Mouse (Mus musculus) layer of hippocampus, postnatal 14 days (tissue): ENCODE measurements around the gene Trafd1. TPM values are rescaled to one million over a fixed set of nuclear protein-coding genes. Genes with fewer than 3 reads are reported as not detected.
"Not testable (repeated sequence)": the region's sequence is repeated elsewhere in the genome, so short reads cannot be mapped to it uniquely, and the experiment has no call there.

Experiments
- DNase-seq, 2 experiments: peaks; one replicate each; pipeline ENCODE4 v3.0.0; 2021 to 2022; ENCODE audit warnings: low spot score in 2 of 2, mixed read lengths in 1 of 2
- total RNA-seq, 2 experiments: library from RNA; stranded (reverse); gene quantifications; 2 replicates each; pipeline ENCODE4 v1.2.3; 2021

The Trafd1 gene
- total RNA-seq, 2 experiments from 2014 or later = 81.9 to 84.2 TPM

DNA sequence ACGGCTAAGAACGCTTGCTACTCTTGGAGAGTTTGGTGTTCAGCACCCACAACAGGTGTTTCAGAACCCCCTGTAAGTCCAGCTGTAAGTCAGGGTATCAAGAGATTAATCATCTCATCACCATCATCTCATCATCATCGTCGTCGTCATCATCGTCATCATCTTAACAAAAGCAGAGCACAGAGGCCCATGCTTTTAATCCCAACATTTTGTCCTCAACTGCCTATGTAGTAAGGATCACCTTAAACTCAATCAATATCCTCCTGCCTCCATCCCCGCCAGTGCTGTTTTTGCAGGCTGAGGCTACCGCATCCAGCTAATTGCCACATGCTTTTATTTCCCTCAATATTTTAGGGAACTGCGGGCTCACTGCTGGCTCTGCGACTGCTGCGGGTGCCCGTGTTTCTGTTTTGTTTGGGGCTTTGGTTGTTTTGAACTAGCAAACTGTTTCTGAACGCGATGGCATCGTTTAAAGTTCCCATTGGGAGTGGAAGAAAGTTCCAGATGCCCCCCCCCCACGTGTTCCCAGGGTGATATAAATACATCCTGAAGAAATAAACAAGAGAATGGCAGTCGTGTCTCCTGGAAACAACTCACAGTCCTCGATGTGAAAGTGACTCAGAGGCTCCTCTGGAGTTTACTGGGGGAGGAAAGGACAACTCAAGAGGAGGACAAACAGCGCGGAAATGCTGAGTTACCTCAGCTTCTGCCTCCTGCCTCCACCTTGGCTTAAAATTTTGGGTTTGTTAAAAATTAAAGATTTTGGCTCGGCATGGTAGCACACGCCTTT is 883 bp upstream of the Trafd1 start:
- no peak for DNase-seq

DNA sequence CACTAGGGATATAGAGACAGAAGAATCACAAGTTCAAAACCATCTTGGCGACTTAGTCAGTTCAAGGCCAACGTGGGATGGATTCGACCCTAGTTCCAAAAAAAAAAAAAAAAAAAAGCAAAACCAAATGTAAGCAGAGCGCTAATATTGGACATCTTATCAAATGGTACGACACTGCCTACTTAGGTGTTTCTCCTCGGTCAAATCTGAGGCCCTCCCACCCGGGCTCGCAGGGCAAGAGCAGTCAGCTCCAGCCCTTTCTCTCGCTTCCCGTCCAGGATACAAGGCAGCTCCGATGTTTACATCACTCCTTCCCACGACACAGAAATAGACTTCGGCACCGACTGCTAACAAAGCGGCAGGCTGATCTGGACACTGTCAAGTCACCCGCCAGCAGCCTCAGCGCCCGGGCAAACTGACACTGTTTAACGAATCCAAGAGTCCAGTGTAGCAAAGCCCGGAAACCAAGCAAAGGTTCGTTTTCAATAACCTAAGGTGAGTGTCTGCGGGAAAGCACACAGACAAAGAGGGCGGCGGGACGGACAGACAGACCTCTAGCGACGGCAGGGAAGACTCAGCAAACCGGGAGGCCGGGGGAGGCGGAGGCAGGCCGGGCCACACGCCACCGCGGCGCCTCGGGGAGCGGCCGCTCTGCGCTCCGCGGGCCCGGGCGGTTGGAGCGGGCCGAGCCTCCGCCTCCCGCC is 523 bp downstream of the Trafd1 start:
- peak in 1 of 2 experiments; percentile 47 for DNase-seq

DNA sequence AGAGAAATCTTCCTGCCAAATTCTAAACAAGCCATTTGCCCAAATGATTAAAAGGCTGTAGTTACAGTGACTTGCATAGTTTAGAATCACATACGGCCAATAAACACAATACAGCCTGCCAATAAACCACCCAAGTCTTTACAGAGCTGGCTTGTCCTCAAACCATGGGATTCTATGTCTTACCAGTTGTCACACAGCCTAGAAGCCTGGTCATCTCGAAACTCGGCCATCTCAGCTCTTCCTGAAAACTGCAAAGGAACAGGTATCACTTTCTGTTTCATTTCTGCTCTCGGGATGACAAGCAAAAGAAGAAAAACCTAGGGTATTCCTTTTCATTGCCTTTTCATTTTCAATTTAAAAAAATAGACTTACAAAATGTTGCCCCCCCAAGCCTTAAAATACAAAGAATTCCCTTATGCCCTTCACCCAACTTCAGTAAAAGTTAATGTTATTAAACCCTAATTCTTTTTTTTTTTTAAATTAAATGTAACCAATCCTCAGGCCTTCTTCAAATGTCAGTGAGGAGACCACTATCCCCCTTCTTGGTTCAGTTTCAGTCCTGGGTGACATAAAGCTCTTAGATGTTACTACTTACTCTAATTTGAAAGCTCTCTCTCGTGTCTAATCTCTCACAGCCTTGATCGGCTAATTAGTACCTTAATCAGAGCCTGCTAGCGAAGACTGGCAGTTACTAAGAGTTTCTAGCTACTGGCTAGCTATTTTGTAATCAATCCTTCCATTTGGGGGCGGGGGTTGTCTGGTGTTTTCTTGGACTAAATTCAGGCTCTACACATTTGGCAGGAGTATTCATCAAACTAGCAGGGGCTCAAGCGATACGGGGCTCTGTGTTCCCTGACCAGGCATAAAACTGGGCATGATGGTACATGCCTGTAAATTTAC is 1.3 kb downstream of the Trafd1 start:
- DNase-seq = no peak

DNA sequence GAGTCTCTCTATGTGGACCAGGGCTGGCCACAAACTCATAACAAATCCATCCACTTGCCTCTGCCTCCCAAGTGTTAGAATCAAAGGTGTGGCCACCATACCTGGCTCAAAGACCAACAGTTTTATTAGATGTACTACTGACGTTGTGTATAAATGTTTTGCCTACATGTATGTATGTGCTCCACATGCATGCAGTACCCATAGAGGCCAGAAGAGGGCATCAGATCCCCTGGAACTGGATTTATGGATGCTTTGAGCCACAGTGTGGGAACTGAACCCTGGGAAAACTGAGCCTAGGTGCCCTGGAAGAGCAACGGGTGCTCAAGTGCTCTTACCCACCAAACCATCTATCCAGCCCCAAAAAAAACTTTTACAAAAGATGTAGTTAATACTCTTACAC is 4.7 kb downstream of the Trafd1 start:
- no peak for DNase-seq

DNA sequence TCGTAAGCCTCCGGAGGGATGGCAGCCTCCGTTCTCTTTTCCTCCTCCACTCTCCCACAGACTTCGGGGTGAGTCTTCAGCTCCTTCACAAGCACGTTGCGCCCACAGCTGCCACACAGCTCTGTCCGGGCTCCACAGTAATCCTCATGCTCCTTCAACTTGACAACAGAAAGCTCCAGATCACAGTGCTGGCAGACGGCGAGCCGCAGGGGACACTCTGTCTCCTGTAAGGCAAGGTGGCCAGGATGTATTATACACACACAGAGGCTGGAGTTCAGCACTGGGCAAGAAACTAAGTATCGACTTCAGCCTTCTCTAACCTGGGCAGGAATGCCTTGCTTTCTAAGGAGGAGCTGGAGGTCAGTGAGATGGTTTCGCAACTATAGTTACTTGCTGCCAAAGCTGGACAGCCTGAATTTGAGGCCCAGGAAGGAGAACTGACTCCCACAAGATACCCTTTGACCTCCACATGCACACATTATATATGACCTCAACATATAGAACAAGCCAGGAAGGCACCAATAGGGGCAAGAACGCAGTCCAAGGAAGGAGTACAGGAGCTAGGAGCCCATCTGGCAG is 6.7 kb downstream of the Trafd1 start:
- no peak for DNase-seq

DNA sequence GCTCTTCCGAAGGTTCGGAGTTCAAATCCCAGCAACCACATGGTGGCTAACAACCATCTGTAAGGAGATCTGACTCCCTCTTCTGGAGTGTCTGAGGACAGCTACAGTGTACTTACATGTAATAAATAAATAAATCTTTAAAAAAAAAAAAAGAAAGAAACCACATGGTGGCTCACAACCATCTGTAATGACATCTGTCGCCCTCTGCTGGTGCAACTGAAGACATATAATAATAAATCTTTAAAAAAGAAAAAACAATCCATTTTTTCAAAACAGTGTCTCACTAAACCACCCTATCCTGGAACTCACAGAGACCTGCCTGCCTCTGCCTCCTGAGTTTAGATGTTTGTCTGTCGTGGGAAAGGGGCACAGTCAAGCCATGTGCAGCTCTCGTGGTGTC is 8.5 kb downstream of the Trafd1 start:
- DNase-seq = not testable (repeated sequence)

DNA sequence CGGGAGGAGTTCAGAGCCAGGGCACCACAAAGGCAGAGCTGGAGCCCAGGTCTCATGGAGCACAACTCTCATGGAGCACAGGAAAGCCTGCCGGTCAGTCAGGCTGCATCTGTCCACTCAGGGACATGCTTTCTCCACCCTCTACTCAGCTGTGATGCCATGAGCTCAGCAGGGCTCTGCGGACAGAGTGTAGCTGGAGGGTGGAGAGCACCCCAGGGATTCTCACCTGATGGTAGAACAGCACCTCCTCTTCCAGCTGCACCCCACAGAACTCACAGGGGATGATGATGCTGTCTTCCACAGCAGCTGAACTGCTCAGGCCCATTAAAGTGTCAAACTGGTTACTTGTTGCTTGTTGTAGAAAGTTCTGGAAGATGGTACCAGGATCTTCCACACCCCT is 10.6 kb downstream of the Trafd1 start:
- no peak for DNase-seq

DNA sequence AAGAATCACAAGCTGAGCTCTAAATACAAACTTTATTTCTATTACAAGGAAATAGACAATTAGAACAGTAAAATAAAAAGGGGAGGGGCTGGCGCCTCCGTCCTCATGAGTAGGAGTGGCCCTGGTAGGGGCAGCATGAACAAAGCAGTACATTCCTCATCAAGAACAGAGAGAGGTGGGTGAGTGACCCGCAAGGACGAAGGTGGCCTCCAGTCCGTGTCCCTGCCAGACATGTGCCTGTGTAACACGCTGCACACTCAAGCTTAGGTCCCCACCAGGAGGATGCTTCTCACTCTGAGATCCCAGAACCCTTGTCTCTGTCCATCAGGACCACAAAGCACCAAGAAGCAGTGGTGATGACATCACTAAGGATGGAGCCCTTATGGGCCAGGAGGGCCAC is 13.7 kb downstream of the Trafd1 start:
- DNase-seq = no peak

DNA sequence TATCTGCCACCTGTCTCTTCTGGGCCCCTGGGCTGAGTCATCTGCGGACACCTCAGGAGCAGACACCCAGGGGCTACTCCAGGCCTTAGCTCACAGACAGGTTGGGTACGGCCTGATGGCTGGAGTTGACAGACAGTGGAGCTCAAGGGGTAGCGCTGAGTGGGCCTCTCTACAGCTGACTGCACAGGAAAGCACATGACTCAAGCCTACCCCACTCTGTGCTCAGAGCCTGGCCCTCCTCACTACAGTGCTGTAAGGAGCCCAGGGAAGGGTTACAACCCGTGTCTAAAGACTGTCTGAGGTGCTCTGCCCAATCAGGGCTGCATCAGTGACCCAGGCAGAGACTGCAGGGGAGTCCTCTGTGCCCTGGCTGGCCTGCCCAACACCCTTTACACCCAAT is 18.2 kb downstream of the Trafd1 start:
- DNase-seq = no peak

DNA sequence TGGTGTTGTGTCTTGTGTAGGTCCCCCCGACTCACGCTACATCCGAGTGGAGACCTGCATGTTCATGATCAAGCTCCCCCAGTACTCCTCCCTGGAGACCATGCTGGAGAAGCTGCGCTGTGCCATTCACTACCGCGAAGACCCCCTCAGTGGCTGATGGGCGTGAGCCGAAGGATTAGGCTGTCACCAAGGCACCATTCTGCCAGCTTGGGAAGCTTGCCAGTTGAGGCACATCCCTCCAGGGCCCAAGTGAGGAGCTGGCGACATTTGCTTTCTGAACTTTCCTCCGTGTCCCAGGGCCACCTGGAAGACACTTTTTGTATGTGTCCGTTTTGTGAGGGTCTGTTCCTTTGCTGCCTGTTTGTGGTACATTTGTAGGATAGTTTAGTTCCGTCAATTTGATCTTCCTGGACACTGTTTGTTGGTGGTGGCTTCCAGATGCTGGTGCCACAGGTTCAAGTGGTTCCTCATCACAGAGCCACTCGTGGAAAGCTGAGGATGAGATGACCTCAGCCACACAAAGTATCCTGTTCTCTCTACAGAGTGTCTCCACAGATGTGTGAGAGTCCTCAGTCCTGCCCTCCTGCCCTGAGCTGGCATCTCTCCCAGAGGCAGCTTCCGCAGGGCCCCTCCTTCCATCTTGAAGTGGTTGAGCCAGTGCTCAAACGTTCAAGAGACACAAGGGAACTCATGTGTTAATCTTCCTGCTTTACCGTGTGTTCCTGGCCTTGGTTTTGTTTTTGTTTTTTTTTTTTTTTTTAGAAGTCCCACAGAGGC is 18.8 kb downstream of the Trafd1 start:
- DNase-seq = no peak

DNA sequence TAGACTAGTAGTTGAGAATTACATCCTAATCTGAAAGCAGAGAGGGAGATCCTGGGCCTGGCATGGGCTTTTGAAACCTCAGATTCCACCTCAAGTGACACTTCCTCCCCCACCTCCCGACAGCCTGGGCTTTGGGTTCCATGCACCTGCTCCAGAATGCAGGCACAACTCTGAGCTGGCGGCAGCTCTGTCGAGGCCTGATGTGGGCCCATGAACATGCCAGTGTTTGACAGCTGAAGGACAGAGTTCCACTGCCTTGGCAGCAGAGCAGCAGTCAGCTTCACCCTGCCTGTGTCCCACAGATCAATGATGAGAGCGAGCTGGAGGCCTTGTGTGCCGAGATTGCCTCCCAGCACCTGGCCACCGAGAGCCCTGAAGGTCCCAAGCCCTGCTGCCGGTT is 22.0 kb downstream of the Trafd1 start:
- no peak for DNase-seq

DNA sequence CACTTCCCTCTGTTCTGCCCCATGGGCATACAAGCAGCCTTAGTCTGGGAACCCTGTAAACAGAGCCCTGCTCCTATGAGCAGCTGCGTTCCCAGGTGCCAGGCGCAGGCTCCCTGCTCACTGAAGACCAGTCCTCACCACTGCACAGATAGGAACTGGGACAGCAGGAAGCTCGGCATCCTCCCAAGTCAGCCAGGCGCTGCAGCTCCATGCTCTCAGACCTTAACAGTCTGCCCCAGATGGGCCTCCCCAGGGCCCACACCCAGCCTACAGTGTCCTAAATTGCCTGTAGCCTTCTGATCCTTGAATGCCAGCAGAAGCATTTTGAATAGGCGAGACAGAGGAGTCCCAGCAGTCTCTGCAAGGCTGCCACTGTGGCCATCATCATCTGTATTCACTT is 23.7 kb downstream of the Trafd1 start:
- no peak for DNase-seq

DNA sequence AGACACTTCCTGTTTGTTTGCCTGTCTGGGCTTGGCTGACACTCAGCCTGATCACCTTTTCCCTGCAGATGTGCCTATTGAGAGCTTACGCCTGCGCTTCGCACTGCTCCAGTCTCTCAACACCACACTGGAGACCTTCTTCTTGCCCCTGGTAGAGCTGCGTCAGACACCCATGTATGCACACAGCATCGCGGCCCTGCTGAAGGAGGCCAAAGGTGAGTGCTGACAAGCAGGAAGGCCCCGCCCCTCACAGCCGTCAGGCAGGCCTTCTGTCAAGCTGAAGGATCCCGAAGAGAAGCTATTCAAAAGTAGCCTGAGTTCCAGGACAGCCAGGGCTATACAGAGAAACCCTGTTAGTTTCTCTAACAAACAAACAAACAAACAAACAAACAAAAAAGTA is 26.2 kb downstream of the Trafd1 start:
- no peak for DNase-seq

DNA sequence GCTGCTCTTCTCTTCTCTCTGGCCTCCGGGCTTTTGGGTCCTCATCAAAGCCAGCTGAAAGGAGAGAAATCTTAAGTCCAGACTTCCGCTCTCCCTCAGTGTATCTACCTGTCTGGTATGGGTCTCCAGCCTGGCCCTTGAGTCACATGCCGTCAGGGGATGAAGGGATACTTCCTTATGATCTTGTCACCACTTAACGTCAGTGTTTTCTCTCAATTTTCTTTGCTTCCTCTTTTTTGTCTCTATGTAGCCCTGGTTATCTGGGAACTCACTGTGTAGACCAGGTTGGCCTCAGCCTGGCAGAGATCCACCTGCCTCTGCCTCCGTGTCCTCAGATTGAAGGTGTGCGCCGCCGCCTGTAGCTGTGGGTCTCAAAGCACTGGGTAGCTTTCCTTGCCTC is 41.4 kb downstream of the Trafd1 start:
- DNase-seq = no peak

DNA sequence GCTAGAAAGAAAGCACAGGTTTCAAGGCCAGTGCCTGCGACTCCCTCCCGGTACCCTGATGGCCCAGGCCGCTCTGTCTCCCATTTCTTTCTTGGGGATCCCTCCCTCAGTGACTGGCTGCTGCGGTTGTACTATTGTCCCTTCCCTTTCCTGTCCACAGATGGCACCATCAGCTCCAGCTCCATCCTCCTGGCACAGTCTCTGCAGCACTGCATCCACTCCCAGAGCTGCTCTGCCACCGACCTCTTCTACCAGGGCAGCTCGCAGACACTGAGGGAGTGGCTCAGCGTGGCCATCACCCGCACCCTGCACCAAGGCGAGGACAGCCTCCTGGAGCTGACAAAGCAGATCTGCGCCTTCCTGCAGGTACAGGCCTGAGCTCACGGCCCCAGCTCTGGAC is 42.9 kb downstream of the Trafd1 start:
- no peak for DNase-seq

DNA sequence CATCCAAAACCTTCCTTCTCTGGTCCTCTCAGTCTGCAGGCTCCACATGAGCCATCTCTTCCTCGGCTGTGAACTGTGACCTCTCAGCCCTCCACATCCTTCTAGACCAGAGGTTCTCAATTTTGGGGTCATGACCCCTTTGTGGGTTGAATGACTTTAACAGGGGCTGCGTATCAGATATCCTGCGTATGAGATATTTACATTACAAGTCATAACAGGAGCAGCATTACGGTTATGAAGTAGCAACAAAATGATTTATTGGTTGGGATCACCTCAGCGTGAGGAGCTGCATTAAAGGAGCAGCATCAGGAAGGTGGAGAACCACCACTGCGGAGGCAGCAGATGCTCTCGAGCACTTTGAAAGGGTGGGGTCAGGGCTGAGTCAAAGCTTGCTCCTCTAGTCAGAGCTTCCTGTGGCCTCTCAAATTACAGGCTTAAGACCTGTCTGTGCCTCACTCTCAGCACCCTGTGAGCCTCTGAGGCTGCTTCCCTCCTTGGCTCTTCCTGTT is 44.4 kb downstream of the Trafd1 start:
- DNase-seq = no peak

DNA sequence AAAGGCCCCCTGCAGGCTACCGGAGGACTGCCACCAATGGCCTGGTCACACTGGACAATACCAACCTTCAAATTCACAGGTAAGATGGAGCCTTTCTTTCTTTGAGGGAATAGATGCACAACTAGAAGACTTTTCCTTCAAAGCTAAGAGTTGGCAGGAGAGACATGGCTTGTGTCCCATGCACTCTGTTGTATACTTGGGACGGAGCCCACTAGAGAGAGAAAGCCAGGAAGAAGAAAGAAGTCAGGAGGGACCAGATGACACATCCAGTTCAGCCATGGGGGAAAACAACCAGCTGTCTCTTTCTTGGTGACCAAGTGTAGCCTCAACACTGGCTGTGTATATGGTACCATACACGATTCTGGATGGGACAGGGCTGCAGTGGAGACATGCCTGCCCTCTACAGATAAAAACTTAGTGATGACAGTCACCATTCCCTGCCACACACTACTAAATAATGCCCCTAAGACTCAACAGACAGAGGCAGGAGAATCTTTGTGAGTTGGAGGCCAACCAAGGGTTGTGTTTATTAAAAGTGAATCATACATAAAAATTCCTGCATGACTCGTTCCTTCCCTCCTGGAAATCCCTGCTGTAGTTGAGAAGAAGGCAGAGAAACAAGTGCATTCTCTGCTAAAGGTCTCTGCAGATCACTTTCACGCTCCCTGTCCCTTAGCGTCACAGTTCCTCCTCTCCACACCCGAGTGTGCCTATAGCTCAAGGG is 45.8 kb downstream of the Trafd1 start:
- no peak for DNase-seq

DNA sequence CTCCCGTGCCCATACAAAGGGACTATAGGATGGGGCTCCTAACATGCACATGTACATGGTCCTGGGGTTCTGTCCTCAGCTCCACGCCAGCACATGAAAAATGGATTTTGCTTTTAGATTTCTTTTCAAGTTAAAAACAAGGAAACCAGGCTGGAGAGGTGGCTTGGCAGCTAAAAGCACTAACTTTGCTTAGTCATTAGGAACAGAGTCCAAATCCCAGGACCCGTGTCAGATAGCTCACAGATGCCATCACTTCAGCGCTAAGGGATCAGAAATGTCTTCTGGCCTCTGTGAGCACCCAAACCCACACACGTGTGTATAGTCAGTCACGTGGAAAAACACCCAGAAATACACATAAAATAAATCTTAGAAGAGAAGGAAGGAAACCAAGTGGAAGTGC is 48.7 kb downstream of the Trafd1 start:
- no peak for DNase-seq

DNA sequence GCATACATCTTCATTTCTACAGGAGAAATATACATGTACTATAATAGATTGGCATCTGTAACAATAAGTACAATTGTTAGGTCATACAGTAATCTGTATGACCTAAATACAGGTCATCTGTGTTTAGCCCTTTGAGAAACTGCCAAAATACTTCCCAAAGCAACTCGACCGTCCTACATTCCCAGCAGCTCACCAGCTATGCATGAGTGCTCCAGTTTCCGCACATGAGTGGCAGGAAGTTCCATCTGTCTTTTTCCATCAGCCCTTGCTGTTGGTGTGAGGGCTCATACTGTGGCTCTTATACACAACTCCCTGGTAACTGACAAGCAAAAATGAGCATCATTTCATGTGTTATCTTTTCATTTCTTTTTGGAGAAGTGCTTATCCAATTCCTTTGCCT is 49.4 kb downstream of the Trafd1 start:
- DNase-seq = no peak

DNA sequence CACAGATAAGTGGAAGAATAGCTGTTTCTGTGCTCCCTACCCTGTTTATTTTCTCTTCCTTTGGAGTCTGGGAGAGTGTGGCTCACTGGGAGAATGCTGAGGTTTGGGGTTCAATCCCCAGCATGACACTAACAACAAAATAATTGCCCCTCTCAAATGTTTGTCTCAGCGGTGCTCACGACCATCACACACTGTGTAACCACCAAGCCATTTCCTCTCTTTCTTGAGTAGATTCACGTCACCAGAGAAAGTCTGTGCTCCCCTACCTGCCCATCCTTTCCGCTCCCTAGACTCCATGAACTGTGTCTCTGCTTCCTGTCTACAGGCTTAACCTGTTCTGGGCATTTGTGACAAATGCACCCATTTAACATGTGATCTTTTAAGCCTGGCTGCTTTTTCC is 50.0 kb downstream of the Trafd1 start:
- DNase-seq = no peak
